Mouse (Mus musculus) MEL (cell line): Measurements from ENCODE around the gene Hinfp.
A peak's percentile ranks its signal among the peaks of the same experiment; 100 is the strongest.

Experiments used
- CHD2 ChIP-seq: IDR thresholded peaks from 2 replicates; pipeline ENCODE4 v1.6.1; 2011; ENCODE audit warnings: low read length, improper control_type of control experiment
- CTCF ChIP-seq, 3 experiments: IDR thresholded peaks in 2 of 3; conservative IDR thresholded peaks in 1 of 3; 2 replicates each; pipeline ENCODE4 v1.5.1; 2011 to 2012; ENCODE audit warnings: low read length in 3 of 3, low read depth in 2 of 3, mild to moderate bottlenecking in 2 of 3, improper control_type of control experiment in 1 of 3, inconsistent platforms in 1 of 3, mixed read lengths in 1 of 3, moderate library complexity in 1 of 3; ENCODE audit not compliant: control insufficient read depth in 1 of 3, insufficient read depth in 1 of 3, poor library complexity in 1 of 3, severe bottlenecking in 1 of 3
- E2F4 ChIP-seq: IDR thresholded peaks from 2 replicates; pipeline ENCODE4 v1.6.1; 2011; ENCODE audit warnings: low read depth, low read length, improper control_type of control experiment, borderline replicate concordance
- EP300 ChIP-seq, 2 experiments: IDR thresholded peaks; 2 replicates each; pipeline ENCODE4 v1.6.1; 2011; ENCODE audit warnings: improper control_type of control experiment in 2 of 2, low read length in 2 of 2, low read depth in 1 of 2, mild to moderate bottlenecking in 1 of 2
- MAFK ChIP-seq: IDR thresholded peaks from 2 replicates; pipeline ENCODE4 v1.6.1; 2011; ENCODE audit warnings: low read depth, mild to moderate bottlenecking, low read length, improper control_type of control experiment, borderline replicate concordance
- MEF2A ChIP-seq: IDR thresholded peaks from 2 replicates; pipeline ENCODE4 v1.6.1; 2014; ENCODE audit warnings: low read depth, mild to moderate bottlenecking, inconsistent platforms, low read length, improper control_type of control experiment; ENCODE audit not compliant: poor library complexity, insufficient replicate concordance, severe bottlenecking; ENCODE audit errors: extremely low read depth
- POLR2A ChIP-seq, 2 experiments: IDR thresholded peaks; 2 replicates each; pipeline ENCODE4 v1.6.1; 2011 to 2012; ENCODE audit warnings: low read length in 2 of 2, mild to moderate bottlenecking in 2 of 2, control low read depth in 1 of 2, improper control_type of control experiment in 1 of 2, low read depth in 1 of 2, moderate library complexity in 1 of 2; ENCODE audit not compliant: control insufficient read depth in 1 of 2, insufficient read depth in 1 of 2, poor library complexity in 1 of 2
- RCOR1 ChIP-seq: IDR thresholded peaks from 2 replicates; pipeline ENCODE4 v1.6.1; 2012; ENCODE audit warnings: low read depth, mild to moderate bottlenecking, inconsistent platforms, low read length, improper control_type of control experiment
- SIN3A ChIP-seq: IDR thresholded peaks from 2 replicates; pipeline ENCODE4 v1.6.1; 2012; ENCODE audit warnings: low read length, improper control_type of control experiment, inconsistent platforms
- TAL1 ChIP-seq: IDR thresholded peaks from 2 replicates; pipeline ENCODE4 v1.6.1; 2012; ENCODE audit warnings: mild to moderate bottlenecking, inconsistent platforms, low read length, moderate library complexity, mixed read lengths
- UBTF ChIP-seq: IDR thresholded peaks from 2 replicates; pipeline ENCODE4 v1.6.1; 2012; ENCODE audit warnings: low read depth, mild to moderate bottlenecking, inconsistent platforms, low read length, improper control_type of control experiment, moderate library complexity, borderline replicate concordance; ENCODE audit not compliant: insufficient read depth
- USF2 ChIP-seq, 2 experiments: IDR thresholded peaks; 2 replicates each; pipeline ENCODE4 v1.6.1; 2011 to 2012; ENCODE audit warnings: improper control_type of control experiment in 2 of 2, low read length in 2 of 2, borderline replicate concordance in 1 of 2, inconsistent platforms in 1 of 2, low read depth in 1 of 2, mild to moderate bottlenecking in 1 of 2; ENCODE audit not compliant: insufficient read depth in 1 of 2
- ZMIZ1 ChIP-seq: IDR thresholded peaks from 2 replicates; pipeline ENCODE4 v1.6.1; 2012; ENCODE audit warnings: low read depth, mild to moderate bottlenecking, inconsistent platforms, low read length, improper control_type of control experiment, moderate library complexity
- ZNF384 ChIP-seq: IDR thresholded peaks from 2 replicates; pipeline ENCODE4 v1.6.1; 2012; ENCODE audit warnings: low read depth, mild to moderate bottlenecking, inconsistent platforms, low read length, improper control_type of control experiment

DNA sequence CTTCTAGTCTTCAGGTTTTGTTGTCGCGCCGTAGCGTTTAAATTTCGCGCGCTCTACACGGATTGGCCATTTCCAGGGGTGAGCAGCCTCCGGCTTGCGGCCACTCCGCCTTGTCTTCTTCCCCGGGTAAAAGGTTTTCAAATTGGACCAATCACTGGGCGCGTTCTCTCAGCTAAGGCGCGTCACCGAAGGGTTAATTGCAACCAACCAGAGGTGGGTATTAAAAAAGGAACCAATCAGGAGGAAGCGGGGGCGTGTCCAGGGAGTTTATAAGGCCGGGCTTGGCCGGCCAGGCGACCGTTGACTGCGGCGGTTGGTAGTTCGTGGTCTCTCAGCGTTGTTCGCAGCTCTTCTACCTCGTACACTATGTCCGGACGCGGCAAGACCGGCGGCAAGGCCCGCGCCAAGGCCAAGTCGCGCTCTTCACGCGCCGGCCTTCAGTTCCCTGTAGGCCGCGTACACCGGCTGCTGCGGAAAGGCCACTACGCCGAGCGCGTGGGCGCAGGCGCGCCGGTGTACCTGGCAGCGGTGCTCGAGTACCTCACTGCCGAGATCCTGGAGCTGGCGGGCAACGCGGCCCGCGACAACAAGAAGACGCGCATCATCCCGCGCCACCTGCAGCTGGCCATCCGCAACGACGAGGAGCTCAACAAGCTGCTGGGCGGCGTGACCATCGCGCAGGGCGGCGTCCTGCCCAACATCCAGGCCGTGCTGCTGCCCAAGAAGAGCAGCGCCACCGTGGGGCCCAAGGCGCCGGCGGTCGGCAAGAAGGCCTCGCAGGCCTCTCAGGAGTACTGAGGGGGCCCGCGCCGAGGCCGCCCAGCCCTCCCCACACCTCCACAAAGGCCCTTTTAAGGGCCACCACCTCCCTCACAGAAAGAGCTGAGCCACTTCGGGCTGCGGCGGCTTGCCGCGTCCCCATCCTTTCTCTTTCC lies 29.2 kb upstream of the Hinfp start, which contains the start of gene H2afx:
- TF ChIP-seq POLR2A (IDR thresholded peaks at IDR 0.05; ENCODE audit: control insufficient read depth in 1 of 2, insufficient read depth in 1 of 2, low read depth in 1 of 2, low read length in 2 of 2, poor library complexity in 1 of 2) (peak; percentile 100), ZMIZ1 (peak; percentile 100), SIN3A (peak; percentile 87; the same call in 1 of the 2 replicates), CTCF (IDR thresholded peaks at IDR 0.05 in 2 of 3, conservative IDR thresholded peaks at IDR 0.05 in 1 of 3; ENCODE audit: control insufficient read depth in 1 of 3, insufficient read depth in 1 of 3, low read depth in 2 of 3, low read length in 3 of 3, poor library complexity in 1 of 3, severe bottlenecking in 1 of 3) (peak in 1 of 3 experiments; percentile 27; a peak in 1 of 6 replicates), E2F4 (peak; percentile 100), MAFK (no peak), RCOR1 (no peak), UBTF (peak; percentile 98), EP300 (IDR thresholded peaks at IDR 0.05; ENCODE audit: low read depth in 1 of 2, low read length in 2 of 2) (peak in 1 of 2 experiments; percentile 71; a peak in 1 of 4 replicates), MEF2A (no peak), CHD2 (no peak), USF2 (IDR thresholded peaks at IDR 0.05; ENCODE audit: borderline replicate concordance in 1 of 2, insufficient read depth in 1 of 2, low read depth in 1 of 2, low read length in 2 of 2) (no peak), TAL1 (no peak), ZNF384 (no peak)
